Mouse (Mus musculus): ENCODE measurements around the gene Sgcd.

- TF ChIP-seq CTCF (IDR thresholded peaks at IDR 0.05; ENCODE audit: low read depth) (0 out of 2 replicates have a peak, but pooled peaks have one; percentile 22), EP300 (optimal IDR thresholded peaks at IDR 0.05) (no peak)
These were observed 454 bp downstream of the Sgcd start for GRCm38 (mm10) chr11:47988333-47988696.
